8 mouse cellular contexts compared by ENCODE assay signal in genomic region chr13:41606081-41607000, GRCm38 (mm10). TPM values are rescaled to one million over a fixed set of nuclear protein-coding genes. Genes with fewer than 3 reads are reported as not detected.
DNase-seq lines count a peak whose midpoint lies in the region; ATAC-seq and TF ChIP-seq lines count a peak whose summit lies in the region.

No protein-coding gene starts in this region.

- peak overlapping the region; percentile 84 for H3K9ac ChIP-seq in embryonic facial prominence, embryonic 11.5 days (replicated peaks; ENCODE audit: low read length)
- peak overlapping the region; percentile 90 for H3K9ac ChIP-seq in liver, embryonic 16.5 days (ENCODE audit: low read depth, low read length)

- H3K27ac ChIP-seq in embryonic facial prominence, embryonic 11.5 days (replicated peaks; ENCODE audit: low read depth, low read length) = peak overlapping the region; percentile 44
- H3K27ac ChIP-seq in liver, embryonic 16.5 days (ENCODE audit: low read length) = peak overlapping the region; percentile 89
- H3K27ac ChIP-seq in olfactory bulb, adult 2 months (ENCODE audit: insufficient read depth, low read depth, low read length) = peak overlapping the region; percentile 94

- no peaks in the 10 kb centered on the region for H3K4me1 ChIP-seq in embryonic facial prominence, embryonic 11.5 days (ENCODE audit: control insufficient read depth, insufficient read depth, low read length)
- peaks cover 19% of the 10 kb centered on the region for H3K4me1 ChIP-seq in liver, embryonic 16.5 days (ENCODE audit: control insufficient read depth, low read depth, low read length)
- peaks cover 2% of the 10 kb centered on the region for H3K4me1 ChIP-seq in olfactory bulb, adult 2 months (ENCODE audit: control insufficient read depth, insufficient read depth, low read length)

- 3% methylated on average over 49 of the region's 67 CpGs for WGBS in embryonic facial prominence, embryonic 11.5 days
- WGBS in liver, embryonic 16.5 days (ENCODE audit: insufficient replicate concordance) = under 1% methylated on average over 60 of the region's 67 CpGs
- WGBS in olfactory bulb, adult 2 months = 1% methylated on average over 67 of the region's 67 CpGs

- peak; percentile 73 for DNase-seq in CD4-positive, CD25-positive, alpha-beta regulatory T cell, adult 2 months (ENCODE audit: low read depth, low spot score)
- DNase-seq in adrenal gland, postnatal 14 days = peak; percentile 67
- DNase-seq in embryonic facial prominence, embryonic 11.5 days (ENCODE audit: low spot score) = peak; percentile 32
- peak; percentile 55 to 60 for DNase-seq in heart, adult 9 months (ENCODE audit: low spot score in 2 of 2)
- peak; percentile 55 for DNase-seq in kidney, adult 9 months
- peak; percentile 76 for DNase-seq in thymus, postnatal 14 days

- H3K9me3 ChIP-seq in embryonic facial prominence, embryonic 11.5 days (replicated peaks; ENCODE audit: control insufficient read depth, low read length) = no peaks in the 10 kb centered on the region
- H3K9me3 ChIP-seq in liver, embryonic 16.5 days (replicated peaks; ENCODE audit: control insufficient read depth, low read length) = no peaks in the 10 kb centered on the region

- no peaks in the 10 kb centered on the region for H3K36me3 ChIP-seq in embryonic facial prominence, embryonic 11.5 days (replicated peaks; ENCODE audit: control insufficient read depth, insufficient read depth, low read depth, low read length)
- no peaks in the 10 kb centered on the region for H3K36me3 ChIP-seq in liver, embryonic 16.5 days (ENCODE audit: control insufficient read depth, insufficient read depth)

- H3K27me3 ChIP-seq in embryonic facial prominence, embryonic 11.5 days (ENCODE audit: control insufficient read depth, insufficient read depth, low read length) = no peaks in the 10 kb centered on the region
- no peaks in the 10 kb centered on the region for H3K27me3 ChIP-seq in liver, embryonic 16.5 days (ENCODE audit: control insufficient read depth, insufficient read depth, low read depth, low read length)

- peak; percentile 6; the same call in 1 of the 2 replicates for TF ChIP-seq POLR2A in olfactory bulb, adult 2 months (IDR thresholded peaks at IDR 0.05; ENCODE audit: insufficient read depth, low read depth, low read length)

- peak overlapping the region; percentile 80 for H3K4me3 ChIP-seq in embryonic facial prominence, embryonic 11.5 days (ENCODE audit: low read depth, low read length)
- H3K4me3 ChIP-seq in liver, embryonic 16.5 days (ENCODE audit: low read depth, low read length) = peak overlapping the region; percentile 90
- H3K4me3 ChIP-seq in olfactory bulb, adult 2 months (ENCODE audit: insufficient read depth, low read depth, low read length) = peak overlapping the region; percentile 100

- ATAC-seq in embryonic facial prominence, embryonic 11.5 days (replicated peaks; ENCODE audit: insufficient number of reproducible peaks, low FRiP score, low TSS enrichment, low read depth) = peak; percentile 15; the same call in 1 of the 2 replicates
- peak; percentile 5; the same call in 1 of the 2 replicates for ATAC-seq in liver, embryonic 16.5 days (ENCODE audit: low read depth)

- H3K4me2 ChIP-seq in embryonic facial prominence, embryonic 11.5 days (ENCODE audit: low read depth, low read length) = peak overlapping the region; percentile 80
- peak overlapping the region; percentile 90 for H3K4me2 ChIP-seq in liver, embryonic 16.5 days (ENCODE audit: low read depth, low read length)

- no peak for TF ChIP-seq CTCF in olfactory bulb, adult 2 months (IDR thresholded peaks at IDR 0.05; ENCODE audit: insufficient read depth, low read depth, low read length)

RNA-seq across cellular contexts. Expression of gene Tmem170b, which starts 0.6 kb away (rescaled TPM):
- 21.9 and 22.8 TPM in 2 replicates for total RNA-seq in adrenal gland, postnatal 14 days (2021)
- polyA plus RNA-seq in embryonic facial prominence, embryonic 11.5 days (2014; fragmentation: Nextera tagmentation; extraction: Ambion mirVana) = 11.5 and 12.9 TPM in 2 replicates
- polyA plus RNA-seq in liver, embryonic 16.5 days (2015; fragmentation: Nextera tagmentation; extraction: Ambion mirVana) = 6.2 and 6.3 TPM in 2 replicates
- not detected in 2 replicates for polyA plus RNA-seq in olfactory bulb, adult 2 months (2012; ENCODE audit: insufficient read depth, insufficient read length, low replicate concordance, missing spikeins)

Comparison
In these comparisons a context has a peak if more than half of its experiments do, and no peak if none do; other contexts are left out.
1. Peak in every context shown above with its lines: DNase-seq, ATAC-seq, H3K4me3 ChIP-seq and H3K27ac ChIP-seq.
2. H3K27ac ChIP-seq: peak in every context shown above with its lines; median percentile 94 in olfactory bulb, adult 2 months; 89 in liver, embryonic 16.5 days; 44 in embryonic facial prominence, embryonic 11.5 days.